Mouse (Mus musculus): ENCODE measurements around the gene Serpine1.

GRCm38 (mm10) chr5:137051125-137051524 is 20.9 kb downstream of the Serpine1 start:
- no peak for TF ChIP-seq UBTF (IDR thresholded peaks at IDR 0.05; ENCODE audit: borderline replicate concordance, insufficient read depth, low read depth, low read length)
- no peak for TF ChIP-seq EP300 (IDR thresholded peaks at IDR 0.05; ENCODE audit: low read depth in 1 of 2, low read length in 2 of 2)
- TF ChIP-seq CTCF (IDR thresholded peaks at IDR 0.05 in 2 of 3, conservative IDR thresholded peaks at IDR 0.05 in 1 of 3; ENCODE audit: control insufficient read depth in 1 of 3, insufficient read depth in 1 of 3, low read depth in 2 of 3, low read length in 3 of 3, poor library complexity in 1 of 3, severe bottlenecking in 1 of 3): no peak
- no peak for TF ChIP-seq TCF12 (IDR thresholded peaks at IDR 0.05; ENCODE audit: low read depth, low read length)
- no peak for TF ChIP-seq POLR2A (IDR thresholded peaks at IDR 0.05; ENCODE audit: control insufficient read depth in 1 of 2, insufficient read depth in 1 of 2, low read depth in 1 of 2, low read length in 2 of 2, poor library complexity in 1 of 2)
- no peak for TF ChIP-seq ZC3H11A (IDR thresholded peaks at IDR 0.05; ENCODE audit: low read depth, low read length)
- no peak for TF ChIP-seq BHLHE40 (IDR thresholded peaks at IDR 0.05; ENCODE audit: borderline replicate concordance, low read depth, low read length)
- TF ChIP-seq CHD1 (IDR thresholded peaks at IDR 0.05; ENCODE audit: low read depth, low read length): no peak
- no peak for TF ChIP-seq MEF2A (IDR thresholded peaks at IDR 0.05; ENCODE audit: extremely low read depth, insufficient replicate concordance, low read depth, low read length, poor library complexity, severe bottlenecking)
- no peak for TF ChIP-seq JUND (IDR thresholded peaks at IDR 0.05; ENCODE audit: low read depth, low read length)
- no peak for TF ChIP-seq KAT2A (conservative IDR thresholded peaks at IDR 0.05; ENCODE audit: low read depth, low read length)
- TF ChIP-seq NELFE (IDR thresholded peaks at IDR 0.05; ENCODE audit: low read depth, low read length): no peak
- no peak for TF ChIP-seq GATA1 (IDR thresholded peaks at IDR 0.05; ENCODE audit: low read depth, low read length)
- TF ChIP-seq E2F4 (IDR thresholded peaks at IDR 0.05; ENCODE audit: borderline replicate concordance, low read depth, low read length): no peak

Data from MEL (cell line).